Mouse (Mus musculus): ENCODE data around the gene Ascl5. TPM values are rescaled to one million over a fixed set of nuclear protein-coding genes. Genes with fewer than 3 reads are reported as not detected.

Gene Ascl5
- polyA plus RNA-seq, 1 experiment from 2014 or later: not detected

DNA sequence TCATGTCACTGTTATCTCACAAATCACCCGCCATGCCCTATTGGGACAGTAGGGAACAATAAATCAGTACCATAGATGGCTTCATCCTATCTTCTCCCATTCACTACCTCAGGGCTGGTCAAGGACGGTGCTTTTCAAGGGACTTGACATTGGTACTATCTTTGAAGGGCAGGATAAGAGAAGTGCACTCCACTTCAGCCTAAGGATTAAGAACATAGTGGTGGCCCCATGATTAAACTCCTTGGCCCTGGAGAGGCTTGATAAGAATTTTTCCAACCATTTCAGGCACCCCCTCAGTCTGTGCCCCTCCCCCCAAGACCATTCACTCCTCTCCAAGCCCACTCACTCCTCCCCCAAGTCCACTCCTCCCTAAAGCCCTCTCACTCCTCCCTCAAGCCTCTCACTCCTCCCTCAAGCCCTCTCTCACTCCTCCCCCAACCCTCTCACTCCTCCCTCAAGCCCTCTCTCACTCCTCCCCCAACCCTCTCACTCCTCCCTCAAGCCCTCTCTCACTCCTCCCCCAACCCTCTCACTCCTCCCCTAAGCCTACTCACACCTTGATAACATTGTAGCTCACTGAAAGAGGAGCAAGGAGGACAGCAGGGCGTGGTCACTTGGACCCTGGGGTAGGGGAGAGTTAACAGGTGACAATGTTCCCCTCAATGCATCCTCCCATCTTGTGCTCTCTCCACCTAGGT, 35.5 kb downstream of the Ascl5 start:
- H3K4me2 ChIP-seq: no peak overlapping the region
- H3K27me3 ChIP-seq: no peaks in the 10 kb centered on the region
- no peaks in the 10 kb centered on the region for H3K36me3 ChIP-seq
- H3K4me3 ChIP-seq (replicated peaks): no peak overlapping the region
- no peak for ATAC-seq (ENCODE audit: insufficient number of reproducible peaks, insufficient read depth, low FRiP score, low TSS enrichment, low read depth)
- WGBS: 84% methylated on average over 3 of the region's 3 CpGs
- no peak overlapping the region for H3K27ac ChIP-seq
- H3K4me1 ChIP-seq (replicated peaks): no peaks in the 10 kb centered on the region
- H3K9me3 ChIP-seq: peaks cover 9% of the 10 kb centered on the region; the same call in 1 of the 2 replicates
- H3K9ac ChIP-seq (replicated peaks): no peak overlapping the region

DNA sequence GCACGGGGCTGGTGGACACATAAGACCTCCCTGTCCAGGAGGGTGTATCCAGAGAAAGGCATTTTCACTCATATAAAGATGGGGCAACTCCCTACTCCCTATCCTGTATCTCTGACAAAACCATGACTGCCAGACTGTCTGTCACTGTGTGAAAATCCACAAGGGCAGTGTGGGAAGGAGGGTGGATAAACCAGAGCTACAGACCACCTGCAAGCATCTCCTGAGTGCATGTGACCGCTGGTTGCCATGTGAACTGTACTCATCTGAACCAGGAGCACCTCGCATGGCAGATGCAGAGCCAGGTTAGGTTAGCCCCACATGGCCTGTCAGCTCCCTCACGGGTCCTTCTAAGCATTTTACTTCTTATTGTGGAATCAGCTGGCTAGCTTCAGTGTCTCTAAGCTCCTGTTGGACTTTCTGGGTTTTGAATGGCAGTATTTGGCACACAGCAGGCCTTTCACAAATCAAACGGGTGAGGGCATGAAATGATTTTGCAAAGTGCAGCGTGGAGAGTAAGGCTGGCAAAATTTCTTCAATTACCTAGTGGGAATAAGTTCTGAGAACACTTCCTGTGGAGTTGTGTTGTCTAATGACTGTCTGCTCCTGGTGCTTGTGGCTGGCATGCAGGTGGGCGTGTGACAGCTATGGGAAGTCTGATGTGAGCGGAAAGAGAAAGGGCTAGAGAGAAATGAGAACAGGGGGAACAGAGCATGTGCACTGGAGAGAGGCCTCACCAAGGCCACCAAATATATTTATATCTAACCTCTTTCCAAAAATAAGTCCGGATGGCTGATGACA, 39.0 kb downstream of the Ascl5 start:
- ATAC-seq (ENCODE audit: insufficient number of reproducible peaks, insufficient read depth, low FRiP score, low TSS enrichment, low read depth): no peak
- H3K27me3 ChIP-seq: no peaks in the 10 kb centered on the region
- H3K9ac ChIP-seq (replicated peaks): no peak overlapping the region
- H3K4me3 ChIP-seq (replicated peaks): no peak overlapping the region
- no peaks in the 10 kb centered on the region for H3K4me1 ChIP-seq (replicated peaks)
- no peak overlapping the region for H3K4me2 ChIP-seq
- no peaks in the 10 kb centered on the region for H3K36me3 ChIP-seq
- H3K27ac ChIP-seq: no peak overlapping the region
- no peaks in the 10 kb centered on the region for H3K9me3 ChIP-seq
- WGBS: 78% methylated on average over 9 of the region's 9 CpGs

DNA sequence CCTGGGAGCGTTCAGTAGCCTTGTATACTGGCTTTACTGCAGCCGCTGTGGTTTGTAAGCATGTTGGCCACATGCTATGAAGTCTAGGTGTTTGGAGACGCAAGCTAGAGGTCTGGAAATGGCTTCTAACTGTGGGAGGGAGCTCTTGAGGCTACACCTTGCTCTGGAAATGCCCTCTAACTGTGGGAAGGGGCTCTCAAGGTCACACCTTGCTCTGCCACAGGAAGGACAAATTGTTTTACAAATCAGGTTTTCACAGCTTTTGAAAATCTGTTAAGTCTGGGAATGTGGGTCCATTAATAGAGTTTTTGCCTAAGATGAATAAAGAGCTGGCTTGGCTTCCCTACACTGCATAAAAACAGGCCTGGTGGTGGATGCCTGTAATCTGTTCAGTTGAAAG, 43.1 kb downstream of the Ascl5 start:
- Histone ChIP-seq H3K4me2 (no peak overlapping the region), H3K4me3 (replicated peaks) (no peak overlapping the region), H3K4me1 (replicated peaks) (no peaks in the 10 kb centered on the region), H3K27me3 (0 out of 2 replicates have a peak, but pooled peaks cover 5% of the 10 kb centered on the region), H3K27ac (no peak overlapping the region), H3K9ac (replicated peaks) (no peak overlapping the region), H3K36me3 (no peaks in the 10 kb centered on the region), H3K9me3 (no peaks in the 10 kb centered on the region)
- 61% methylated on average over 3 of the region's 3 CpGs for WGBS
- ATAC-seq (ENCODE audit: insufficient number of reproducible peaks, insufficient read depth, low FRiP score, low TSS enrichment, low read depth): no peak

DNA sequence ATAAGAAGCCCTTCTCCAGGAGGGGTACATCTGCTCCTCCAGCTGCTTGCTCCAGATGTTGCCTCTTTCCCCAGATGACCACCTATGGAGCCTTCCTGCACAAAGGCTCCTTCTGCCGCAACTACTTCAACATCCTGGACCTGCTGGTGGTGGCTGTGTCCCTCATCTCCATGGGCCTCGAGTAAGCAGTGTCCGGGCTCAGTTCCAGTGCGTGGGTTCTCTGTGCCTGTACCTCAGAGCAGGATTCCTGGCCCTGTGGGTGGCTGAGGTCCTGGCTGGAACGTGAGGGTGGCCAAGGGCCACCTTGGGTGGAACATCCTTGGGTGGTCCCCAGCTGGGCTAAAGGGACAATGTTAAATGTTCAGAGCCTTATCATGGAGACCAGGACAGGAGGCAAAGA, 44.2 kb downstream of the Ascl5 start:
- Histone ChIP-seq H3K4me2 (no peak overlapping the region), H3K27me3 (0 out of 2 replicates have a peak, but pooled peaks cover 5% of the 10 kb centered on the region), H3K27ac (no peak overlapping the region), H3K4me1 (replicated peaks) (no peaks in the 10 kb centered on the region), H3K9ac (replicated peaks) (no peak overlapping the region), H3K36me3 (no peaks in the 10 kb centered on the region), H3K9me3 (no peaks in the 10 kb centered on the region), H3K4me3 (replicated peaks) (no peak overlapping the region)
- ATAC-seq (ENCODE audit: insufficient number of reproducible peaks, insufficient read depth, low FRiP score, low TSS enrichment, low read depth): no peak
- WGBS: 81% methylated on average over 5 of the region's 5 CpGs

Other genes with a start within 250 kb of the Ascl5 start
- 5.2 and 5.3 TPM in 2 replicates for gene Lad1, start 232.2 kb upstream of the Ascl5 start, polyA plus RNA-seq (2016; fragmentation: Nextera tagmentation; extraction: Ambion mirVana)
- 36.0 and 40.6 TPM in 2 replicates for gene Tnnt2, start 214.4 kb upstream of the Ascl5 start, polyA plus RNA-seq (2016; fragmentation: Nextera tagmentation; extraction: Ambion mirVana)
- 1.3 and 2.6 TPM in 2 replicates for gene Pkp1, start 131.6 kb upstream of the Ascl5 start, polyA plus RNA-seq (2016; fragmentation: Nextera tagmentation; extraction: Ambion mirVana)
- 0.14 TPM in 1 of 2 replicates, not detected in the other for gene Igfn1, start 44.5 kb upstream of the Ascl5 start, polyA plus RNA-seq (2016; fragmentation: Nextera tagmentation; extraction: Ambion mirVana)
- gene Tmem9, start 42.7 kb upstream of the Ascl5 start, polyA plus RNA-seq (2016; fragmentation: Nextera tagmentation; extraction: Ambion mirVana): 165 and 173 TPM in 2 replicates
- gene Cacna1s, start 1.9 kb downstream of the Ascl5 start, polyA plus RNA-seq (2016; fragmentation: Nextera tagmentation; extraction: Ambion mirVana): 2.4 and 3.7 TPM in 2 replicates
- 10.6 and 11.4 TPM in 2 replicates for gene Kif21b, start 80.6 kb downstream of the Ascl5 start, polyA plus RNA-seq (2016; fragmentation: Nextera tagmentation; extraction: Ambion mirVana)
- gene Mroh3, start 162.0 kb downstream of the Ascl5 start, polyA plus RNA-seq (2016; fragmentation: Nextera tagmentation; extraction: Ambion mirVana): 0.23 and 0.40 TPM in 2 replicates
- 25.4 and 28.4 TPM in 2 replicates for gene Inava, start 183.5 kb downstream of the Ascl5 start, polyA plus RNA-seq (2016; fragmentation: Nextera tagmentation; extraction: Ambion mirVana)
- gene Gpr25, start 210.1 kb downstream of the Ascl5 start, polyA plus RNA-seq (2016; fragmentation: Nextera tagmentation; extraction: Ambion mirVana): not detected in 2 replicates